Mouse (Mus musculus): Measurements from ENCODE around the gene Mthfsl. TPM values are rescaled to one million over a fixed set of nuclear protein-coding genes. Genes with fewer than 3 reads are reported as not detected.
"Not testable (repeated sequence)": the region's sequence is repeated elsewhere in the genome, so short reads cannot be mapped to it uniquely, and the experiment has no call there.

Gene Mthfsl
- polyA plus RNA-seq (2015; fragmentation: Nextera tagmentation; extraction: Ambion mirVana): 26.5 and 31.1 TPM in 2 replicates

- 25% methylated on average over 11 of the region's 12 CpGs for WGBS
- H3K36me3 ChIP-seq: not testable (repeated sequence)
Observed at GRCm38 (mm10) chr9:88719989-88720537, at the start of gene Mthfsl. Gene Mthfsl, minus strand, starts transcription at chr9:88720296.

DNA sequence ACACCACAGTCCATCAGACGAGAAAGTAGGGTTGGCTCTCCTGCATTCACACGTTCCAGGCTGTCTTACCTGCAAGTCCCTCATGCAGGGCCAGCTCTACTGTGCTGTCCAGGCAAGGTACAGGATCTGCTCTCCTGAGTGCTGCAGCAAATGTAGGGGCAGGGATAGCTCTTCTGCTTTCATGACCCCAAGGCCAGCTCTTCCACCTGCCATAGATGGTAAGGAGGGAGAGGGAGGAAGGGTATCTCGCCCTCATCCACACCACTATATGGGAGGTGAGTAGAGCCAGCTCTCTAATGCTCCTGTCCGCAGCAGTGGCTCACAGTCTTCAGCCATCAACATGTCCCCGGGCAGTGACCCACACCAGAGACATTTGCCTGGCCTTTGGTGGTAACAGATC, 49.4 kb upstream of the Mthfsl start:
- H3K27me3 ChIP-seq (replicated peaks); H3K36me3 ChIP-seq; H3K4me2 ChIP-seq; H3K9ac ChIP-seq; H3K9me3 ChIP-seq; H3K27ac ChIP-seq (replicated peaks); H3K4me3 ChIP-seq; ATAC-seq (ENCODE audit: extremely low read depth, insufficient number of reproducible peaks, low FRiP score, low TSS enrichment); H3K4me1 ChIP-seq: not testable (repeated sequence)
- 67% methylated on average over 5 of the region's 5 CpGs for WGBS

More at GRCm38 (mm10) chr9:88719989-88720537, at the start of gene Mthfsl:
- Histone ChIP-seq H3K27ac (replicated peaks) (peak within 1 kb of the TSS; percentile 81), H3K4me2 (peak within 1 kb of the TSS; percentile 66), H3K9ac (peak within 1 kb of the TSS; percentile 69), H3K4me3 (peak within 1 kb of the TSS; percentile 47)
- not testable (repeated sequence) for H3K9me3 ChIP-seq; H3K27me3 ChIP-seq (replicated peaks); H3K4me1 ChIP-seq; ATAC-seq (ENCODE audit: extremely low read depth, insufficient number of reproducible peaks, low FRiP score, low TSS enrichment)

DNA sequence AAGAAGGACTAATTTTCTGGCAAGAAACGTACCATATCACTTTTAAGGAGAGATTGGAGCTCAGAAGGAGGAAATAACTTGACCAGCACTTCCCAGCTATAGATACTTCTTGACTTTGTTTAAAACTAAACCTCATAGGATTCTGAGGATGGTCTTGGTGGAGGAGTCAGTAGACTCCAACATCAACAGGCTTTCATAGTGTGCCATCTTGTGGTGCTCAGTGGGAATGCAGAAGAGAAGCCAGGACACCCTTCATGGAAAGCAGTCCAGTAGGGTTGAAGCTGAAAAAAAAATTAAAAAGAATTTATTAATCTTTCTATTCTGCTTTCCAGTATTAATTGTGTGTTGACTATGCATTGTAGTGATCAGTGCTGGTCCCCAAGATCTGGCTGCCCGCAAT, 26.6 kb upstream of the Mthfsl start:
- not testable (repeated sequence) for ATAC-seq (ENCODE audit: extremely low read depth, insufficient number of reproducible peaks, low FRiP score, low TSS enrichment); H3K27me3 ChIP-seq (replicated peaks); H3K9me3 ChIP-seq; H3K36me3 ChIP-seq; H3K4me3 ChIP-seq; H3K9ac ChIP-seq; H3K27ac ChIP-seq (replicated peaks); H3K4me2 ChIP-seq; H3K4me1 ChIP-seq
- WGBS: 33% methylated on average over 1 of the region's 2 CpGs

DNA sequence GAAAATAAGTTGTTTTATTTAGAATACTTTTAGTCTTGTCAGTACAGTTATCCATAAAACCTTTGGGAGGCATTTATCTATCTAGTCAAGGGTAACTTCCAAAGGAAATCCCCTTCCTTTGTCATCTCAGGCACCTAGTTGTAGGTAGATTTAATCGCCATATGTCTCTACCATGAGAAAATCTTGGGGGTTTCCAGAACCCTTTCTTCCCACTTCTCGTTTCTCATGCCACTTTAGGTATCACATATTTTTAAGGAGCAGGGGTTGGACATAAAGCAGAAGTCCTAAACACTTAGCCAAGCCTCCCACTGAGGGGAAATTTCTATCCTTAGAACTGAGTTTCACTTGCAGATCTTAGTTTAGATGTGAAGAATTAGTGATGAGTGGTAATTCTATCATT, 25.9 kb upstream of the Mthfsl start:
- H3K27ac ChIP-seq (replicated peaks); ATAC-seq (ENCODE audit: extremely low read depth, insufficient number of reproducible peaks, low FRiP score, low TSS enrichment); H3K36me3 ChIP-seq; H3K4me2 ChIP-seq; H3K4me3 ChIP-seq; H3K27me3 ChIP-seq (replicated peaks); H3K4me1 ChIP-seq; H3K9me3 ChIP-seq; H3K9ac ChIP-seq: not testable (repeated sequence)
- 60% methylated on average over 1 of the region's 2 CpGs for WGBS

GRCm38 (mm10) chr9:88735289-88735688, 15.2 kb upstream of the Mthfsl start:
- H3K9ac ChIP-seq; H3K4me1 ChIP-seq; H3K27me3 ChIP-seq (replicated peaks); H3K36me3 ChIP-seq; H3K4me3 ChIP-seq; H3K4me2 ChIP-seq; ATAC-seq (ENCODE audit: extremely low read depth, insufficient number of reproducible peaks, low FRiP score, low TSS enrichment); H3K27ac ChIP-seq (replicated peaks); H3K9me3 ChIP-seq: not testable (repeated sequence)

DNA sequence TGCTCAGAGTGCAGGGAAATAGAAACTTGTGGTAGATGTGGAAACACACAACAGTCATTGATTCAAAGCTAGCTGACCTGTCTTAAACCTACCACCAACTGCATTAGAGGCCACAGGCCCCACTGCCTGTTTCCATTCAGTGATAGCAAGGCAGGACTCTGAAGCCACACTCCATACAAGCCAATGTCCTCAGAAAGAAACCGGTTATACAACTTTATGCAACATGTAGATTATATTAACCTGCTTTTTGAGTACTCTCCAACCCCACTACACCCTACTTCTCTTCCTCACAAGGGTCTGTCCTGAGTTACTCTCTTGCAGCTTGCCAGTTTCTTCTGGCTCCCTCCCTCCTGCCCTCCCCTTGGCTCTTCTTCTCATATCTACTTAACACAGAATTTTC, 13.1 kb upstream of the Mthfsl start:
- not testable (repeated sequence) for H3K36me3 ChIP-seq; ATAC-seq (ENCODE audit: extremely low read depth, insufficient number of reproducible peaks, low FRiP score, low TSS enrichment); H3K27ac ChIP-seq (replicated peaks); H3K4me2 ChIP-seq; H3K4me1 ChIP-seq; H3K9me3 ChIP-seq; H3K9ac ChIP-seq; H3K27me3 ChIP-seq (replicated peaks); H3K4me3 ChIP-seq
- WGBS: 67% methylated on average over 1 of the region's 1 CpGs

- not testable (repeated sequence) for H3K9me3 ChIP-seq; ATAC-seq (ENCODE audit: extremely low read depth, insufficient number of reproducible peaks, low FRiP score, low TSS enrichment)
- WGBS: 52% methylated on average over 2 of the region's 3 CpGs
Observed at GRCm38 (mm10) chr9:88732334-88732733, 12.2 kb upstream of the Mthfsl start.

GRCm38 (mm10) chr9:88731728-88732127, 11.6 kb upstream of the Mthfsl start, which contains the start of gene Bcl2a1d:
Gene Bcl2a1d, minus strand, starts transcription at chr9:88731914.
- not testable (repeated sequence) for H3K9ac ChIP-seq; ATAC-seq (ENCODE audit: extremely low read depth, insufficient number of reproducible peaks, low FRiP score, low TSS enrichment); H3K4me2 ChIP-seq; H3K27me3 ChIP-seq (replicated peaks); H3K4me3 ChIP-seq; H3K27ac ChIP-seq (replicated peaks); H3K36me3 ChIP-seq; H3K9me3 ChIP-seq; H3K4me1 ChIP-seq
- 64% methylated on average over 5 of the region's 5 CpGs for WGBS

More at GRCm38 (mm10) chr9:88732334-88732733, 12.2 kb upstream of the Mthfsl start:
- H3K4me3 ChIP-seq; H3K27me3 ChIP-seq (replicated peaks); H3K4me2 ChIP-seq; H3K4me1 ChIP-seq; H3K9ac ChIP-seq; H3K36me3 ChIP-seq; H3K27ac ChIP-seq (replicated peaks): not testable (repeated sequence)

- not testable (repeated sequence) for ATAC-seq (ENCODE audit: extremely low read depth, insufficient number of reproducible peaks, low FRiP score, low TSS enrichment); H3K4me3 ChIP-seq; H3K27ac ChIP-seq (replicated peaks); H3K4me1 ChIP-seq; H3K9ac ChIP-seq; H3K9me3 ChIP-seq; H3K27me3 ChIP-seq (replicated peaks); H3K36me3 ChIP-seq; H3K4me2 ChIP-seq
Observed at GRCm38 (mm10) chr9:88728311-88728710, 8.2 kb upstream of the Mthfsl start.

- H3K4me1 ChIP-seq; H3K27ac ChIP-seq (replicated peaks): not testable (repeated sequence)
Observed at GRCm38 (mm10) chr9:88721628-88722027, 1.5 kb upstream of the Mthfsl start.

GRCm38 (mm10) chr9:88719073-88719921, 799 bp downstream of the Mthfsl start:
- Histone ChIP-seq H3K4me3 (peak overlapping the region; percentile 47), H3K27ac (replicated peaks) (peak overlapping the region; percentile 81), H3K9ac (peak overlapping the region; percentile 69), H3K4me2 (peak overlapping the region; percentile 66)
- ATAC-seq (ENCODE audit: extremely low read depth, insufficient number of reproducible peaks, low FRiP score, low TSS enrichment): peak; percentile 92
- not testable (repeated sequence) for H3K9me3 ChIP-seq; H3K36me3 ChIP-seq; H3K4me1 ChIP-seq; H3K27me3 ChIP-seq (replicated peaks)
- 8% methylated on average over 14 of the region's 46 CpGs for WGBS

More at GRCm38 (mm10) chr9:88721628-88722027, 1.5 kb upstream of the Mthfsl start:
- H3K4me2 ChIP-seq; ATAC-seq (ENCODE audit: extremely low read depth, insufficient number of reproducible peaks, low FRiP score, low TSS enrichment); H3K27me3 ChIP-seq (replicated peaks); H3K36me3 ChIP-seq; H3K9me3 ChIP-seq; H3K9ac ChIP-seq; H3K4me3 ChIP-seq: not testable (repeated sequence)

DNA sequence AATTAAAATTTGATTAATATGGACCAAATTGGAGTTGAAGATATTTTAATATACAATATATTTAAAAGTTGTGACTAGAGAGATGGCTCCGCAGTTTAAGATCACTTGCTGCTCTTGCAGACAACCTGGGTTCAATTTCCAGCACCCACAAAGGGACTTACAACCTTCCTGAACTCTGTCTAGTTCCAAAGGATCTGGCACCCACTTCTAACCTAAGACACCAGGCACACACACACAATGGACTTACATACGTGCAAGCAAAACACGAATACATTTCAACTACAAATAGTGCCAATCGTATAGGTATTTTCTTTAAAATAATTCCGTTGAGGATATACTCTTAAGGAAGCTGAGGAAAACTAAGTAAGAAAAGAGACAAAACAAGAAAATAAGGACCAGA, 1.5 kb downstream of the Mthfsl start:
- H3K36me3 ChIP-seq; H3K4me3 ChIP-seq; H3K27me3 ChIP-seq (replicated peaks); H3K27ac ChIP-seq (replicated peaks); H3K4me1 ChIP-seq; H3K9ac ChIP-seq; H3K9me3 ChIP-seq; ATAC-seq (ENCODE audit: extremely low read depth, insufficient number of reproducible peaks, low FRiP score, low TSS enrichment): not testable (repeated sequence)
- WGBS: 80% methylated on average over 5 of the region's 5 CpGs
- peak overlapping the region; percentile 66 for H3K4me2 ChIP-seq

All from heart, embryonic 13.5 days (tissue).